Mouse (Mus musculus) cerebellum, postnatal 14 days (tissue): ENCODE results near the gene Apoe.
A peak's percentile ranks its signal among the peaks of the same experiment; 100 is the strongest.

ENCODE experiments used
- DNase-seq, 2 experiments: peaks; one replicate each; pipeline ENCODE4 v3.0.0; 2021; ENCODE audit warnings: mixed read lengths in 2 of 2

The Apoe gene

DNA sequence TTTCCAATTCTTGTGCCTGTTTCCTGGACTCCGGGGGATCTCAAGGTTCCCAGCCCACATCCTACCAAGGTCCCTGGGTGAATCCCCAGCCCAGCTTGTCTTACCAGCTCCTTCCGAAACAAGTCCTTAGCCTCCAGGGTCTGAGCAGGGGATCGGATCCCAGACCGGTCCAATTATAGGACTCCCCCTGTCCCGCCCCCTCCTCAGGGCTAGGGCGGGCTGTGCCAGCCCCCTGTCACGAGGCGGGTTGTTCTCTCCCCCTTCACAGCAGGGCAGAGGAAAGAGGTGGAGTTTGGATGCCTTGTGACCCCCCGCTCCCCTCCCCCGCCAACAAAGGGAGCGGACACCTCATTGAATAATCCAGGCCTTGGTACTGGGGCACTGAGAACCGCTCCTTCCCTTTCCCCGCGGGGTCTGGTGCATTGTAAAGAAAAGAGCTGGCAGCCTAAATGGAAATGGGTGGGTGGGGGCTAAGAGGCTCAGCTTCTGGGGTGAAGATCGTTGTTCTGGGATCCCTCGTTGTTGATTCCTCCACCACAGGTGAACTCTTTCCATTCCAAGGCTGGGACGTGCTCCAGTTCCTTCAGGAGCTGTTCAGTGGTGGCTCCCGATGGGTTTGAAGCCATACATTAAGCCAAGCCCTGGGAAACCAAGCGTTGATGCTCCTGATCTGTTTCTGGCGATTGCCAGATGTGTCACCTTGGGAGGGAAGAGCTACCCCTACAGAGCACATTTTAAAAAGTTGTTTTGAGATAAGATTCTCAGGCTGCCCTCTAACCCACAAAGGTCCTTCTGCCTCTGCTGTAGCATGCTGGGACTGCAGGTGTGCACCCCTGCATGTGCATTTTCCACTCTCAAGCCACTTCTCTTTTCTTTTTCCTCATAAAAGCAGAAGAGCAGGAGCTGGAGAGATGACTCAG is at the start of gene Apoe:
Apoe (minus strand) TSS at position 282 of the 920 bp plus-strand sequence.
- peak; percentile 39 to 44 for DNase-seq

DNA sequence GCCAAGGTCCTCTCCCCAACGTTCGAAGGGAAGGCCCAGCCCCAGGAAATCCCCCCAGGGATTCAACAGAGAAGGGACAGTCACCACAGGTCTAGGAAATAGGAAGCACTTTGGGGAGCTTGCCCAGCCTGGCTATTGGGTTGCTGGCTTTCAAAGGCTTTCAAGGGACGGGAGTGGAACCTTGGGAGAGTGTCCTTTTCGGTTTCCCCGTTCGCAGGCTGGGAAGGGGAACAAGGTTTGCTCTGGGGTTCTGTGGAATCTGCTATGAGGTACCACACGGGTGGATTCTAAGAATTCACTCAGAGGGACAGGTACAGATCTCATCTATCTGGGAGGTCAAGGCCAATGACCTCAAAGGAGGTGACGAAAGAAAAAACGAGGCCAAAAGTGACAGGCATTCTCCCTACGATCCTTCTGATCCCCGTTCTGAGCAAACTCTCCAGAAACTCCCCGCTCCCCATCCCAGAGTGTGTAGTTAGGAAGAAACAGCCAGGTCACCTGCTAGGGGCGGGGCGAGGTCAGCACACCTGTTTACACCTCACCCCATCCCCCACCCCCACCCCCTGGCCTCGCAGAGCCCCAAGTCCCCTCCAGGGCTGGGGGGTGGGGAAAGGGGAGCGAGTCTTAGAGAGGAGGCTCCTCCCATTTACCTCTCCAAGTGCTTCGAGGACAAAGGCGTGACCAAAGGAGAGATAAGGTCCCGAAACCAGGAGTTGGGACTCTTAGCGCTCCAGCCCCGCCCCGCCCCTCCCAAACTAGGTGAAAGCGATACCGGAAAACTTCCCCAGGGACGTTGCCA is 48.6 kb upstream of the Apoe start:
- no peak for DNase-seq

DNA sequence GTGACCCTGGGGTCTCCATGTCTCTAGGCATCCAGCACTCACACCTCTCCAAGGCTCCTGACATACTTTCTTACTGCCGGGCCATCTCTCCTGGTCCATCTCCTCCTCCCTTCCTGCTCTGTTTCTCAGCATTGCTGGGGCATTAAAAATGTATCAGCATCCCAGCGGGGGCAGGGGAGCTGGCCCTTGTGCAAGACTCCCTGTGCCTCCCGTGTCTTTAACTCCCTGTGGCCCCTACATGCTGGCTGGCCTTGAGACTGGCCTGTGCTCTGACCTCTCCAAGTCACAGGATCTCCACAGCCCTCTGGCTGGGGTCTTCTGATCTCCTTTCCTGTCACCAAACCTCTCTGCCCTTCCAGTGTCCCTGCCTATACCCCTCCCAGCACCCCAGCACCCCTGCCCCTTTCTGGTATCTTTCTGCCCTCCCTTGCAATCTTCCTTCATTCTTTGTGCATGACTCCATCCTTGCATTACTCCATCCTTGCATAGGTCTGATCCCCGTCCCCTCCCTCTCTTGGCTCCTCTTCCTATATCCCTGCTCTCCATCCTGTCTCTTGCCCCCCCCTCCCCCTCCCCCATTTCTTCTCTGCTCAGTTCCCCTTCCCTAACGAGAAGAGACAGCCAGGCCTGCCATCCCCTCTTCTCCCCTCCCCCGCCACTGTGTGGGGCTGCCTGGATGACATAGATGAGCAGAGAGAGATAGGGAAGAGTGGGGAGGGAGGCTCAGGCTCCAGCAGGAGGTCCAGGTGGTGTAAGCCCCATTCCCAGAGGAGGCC is 47.6 kb upstream of the Apoe start:
- no peak for DNase-seq

DNA sequence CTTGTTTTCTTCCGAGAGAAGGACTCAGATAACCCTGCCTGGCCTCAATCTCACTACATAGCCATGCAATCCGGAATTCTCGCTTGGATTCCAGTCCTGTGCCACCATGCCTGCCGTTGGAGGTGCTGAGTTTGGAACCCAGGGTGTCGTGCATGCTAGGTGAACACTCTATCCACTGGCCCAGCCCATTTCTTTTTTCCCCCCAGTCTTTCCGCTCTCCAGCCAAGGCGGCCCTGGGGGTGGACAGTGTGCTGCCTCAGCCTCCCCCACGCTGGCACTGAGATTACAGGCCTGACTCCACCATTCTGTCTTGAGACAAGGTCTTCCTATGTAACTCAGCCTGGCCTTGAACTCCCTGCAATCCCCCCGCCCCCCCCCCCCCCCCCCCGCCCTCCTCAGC is 47.0 kb upstream of the Apoe start:
- no peak for DNase-seq

DNA sequence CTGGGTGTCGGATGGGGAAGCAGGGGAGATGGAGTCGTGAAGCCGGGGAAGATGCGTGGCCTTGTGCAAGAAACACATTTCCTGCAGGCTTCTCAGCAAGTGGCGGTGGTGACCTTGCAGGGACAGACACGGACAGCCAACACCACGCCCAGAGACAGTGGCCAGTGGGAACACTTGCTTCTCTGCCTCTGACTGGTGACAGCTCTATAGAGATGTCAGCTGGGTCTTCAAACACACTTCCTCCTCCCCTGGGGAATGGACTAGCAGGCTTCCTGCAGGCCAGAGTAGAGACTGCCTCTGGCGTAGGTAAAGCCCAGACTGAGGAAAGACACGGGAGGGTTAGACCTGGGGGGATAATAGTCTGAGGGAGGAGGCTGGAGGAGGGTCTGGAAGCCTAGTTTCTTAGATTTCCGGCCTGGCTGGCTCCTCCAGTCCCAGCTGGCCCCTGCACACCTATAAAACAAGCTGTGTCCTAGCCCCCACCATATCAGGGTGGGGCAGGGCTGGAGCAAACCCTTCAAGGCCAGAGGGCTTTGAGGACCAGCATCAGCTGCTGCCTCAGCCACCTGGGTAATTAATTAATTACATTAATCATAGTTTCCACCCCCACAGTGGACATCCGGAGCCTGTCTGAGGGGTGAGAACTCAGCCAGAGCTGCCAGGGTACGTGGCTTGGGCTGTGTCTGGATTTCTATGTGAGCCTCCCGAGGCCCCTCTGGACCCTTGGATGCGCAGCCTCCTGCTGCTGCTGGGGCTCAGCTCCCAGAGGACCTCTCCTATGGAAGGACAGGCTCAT is 45.8 kb upstream of the Apoe start:
- DNase-seq = no peak

DNA sequence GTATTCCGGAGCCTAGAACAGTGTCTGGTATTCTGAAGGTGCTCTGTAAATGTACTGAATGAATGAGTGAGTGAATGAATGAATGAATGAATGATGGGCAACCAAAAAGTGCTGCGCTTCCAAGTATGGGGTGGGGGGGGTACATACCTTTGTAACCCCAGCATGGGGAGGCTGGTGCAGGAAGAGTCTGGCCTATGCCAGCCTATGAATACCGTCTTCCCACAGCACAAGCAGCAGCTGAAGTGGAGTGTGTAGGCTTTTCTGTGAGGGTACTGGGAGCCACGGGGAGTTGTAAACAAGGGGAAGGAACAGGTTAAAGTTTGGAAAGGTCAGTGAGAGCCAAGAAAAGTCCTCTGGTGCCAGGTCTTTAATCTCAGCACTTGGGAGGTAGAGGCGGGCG is 44.8 kb upstream of the Apoe start:
- DNase-seq = no peak

DNA sequence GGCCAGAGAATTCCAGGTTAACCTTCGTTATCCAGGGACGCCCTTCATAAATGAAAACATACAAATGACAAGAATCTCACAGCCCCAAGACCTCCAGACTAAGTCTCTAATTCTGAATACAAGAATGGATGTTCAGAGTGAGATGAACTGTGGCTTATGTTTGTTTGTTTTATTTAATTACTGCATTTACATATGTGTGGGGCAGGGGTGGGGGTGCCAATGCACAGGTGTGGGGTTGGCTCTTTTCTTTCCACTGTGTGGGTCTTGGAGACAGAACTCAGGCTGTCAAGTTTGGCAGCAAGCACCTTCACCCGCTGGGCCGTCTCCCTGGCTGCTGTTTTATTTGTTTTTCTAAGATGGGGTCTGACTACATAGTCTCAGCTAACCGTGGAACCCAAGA is 43.5 kb upstream of the Apoe start:
- DNase-seq = no peak

DNA sequence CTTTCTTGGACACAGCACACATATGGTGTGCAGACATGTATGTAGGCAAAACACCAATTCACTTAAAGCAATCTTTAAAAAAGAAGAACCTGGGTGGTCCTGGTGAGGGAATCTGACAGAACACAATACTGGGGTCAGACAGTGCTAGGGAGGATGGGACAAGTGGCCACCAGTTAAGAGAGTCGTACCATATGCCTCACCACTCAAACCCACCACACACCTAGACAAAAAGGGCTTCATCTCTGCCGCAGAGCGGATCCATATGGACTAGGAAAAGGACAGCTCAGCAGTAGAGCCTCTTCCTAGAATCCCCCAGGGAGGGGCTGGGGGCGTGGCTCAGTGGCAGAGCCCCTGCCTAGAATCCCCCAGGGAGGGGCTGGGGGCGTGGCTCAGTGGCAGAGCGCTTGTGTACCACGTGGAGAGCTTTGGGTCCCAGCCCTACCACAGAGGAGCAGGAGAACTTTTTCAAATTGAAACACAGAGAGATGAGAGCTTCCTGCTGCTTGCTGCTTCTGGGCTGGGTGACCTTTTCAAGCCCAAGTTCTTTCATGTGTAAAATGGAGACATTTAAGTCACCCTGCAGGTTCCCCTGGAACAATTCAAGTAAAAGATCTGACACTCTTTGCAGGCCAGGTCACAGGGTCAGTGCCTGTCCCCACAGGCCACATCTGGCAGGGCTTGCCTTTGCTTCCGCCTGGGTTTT is 42.5 kb upstream of the Apoe start:
- DNase-seq = no peak

DNA sequence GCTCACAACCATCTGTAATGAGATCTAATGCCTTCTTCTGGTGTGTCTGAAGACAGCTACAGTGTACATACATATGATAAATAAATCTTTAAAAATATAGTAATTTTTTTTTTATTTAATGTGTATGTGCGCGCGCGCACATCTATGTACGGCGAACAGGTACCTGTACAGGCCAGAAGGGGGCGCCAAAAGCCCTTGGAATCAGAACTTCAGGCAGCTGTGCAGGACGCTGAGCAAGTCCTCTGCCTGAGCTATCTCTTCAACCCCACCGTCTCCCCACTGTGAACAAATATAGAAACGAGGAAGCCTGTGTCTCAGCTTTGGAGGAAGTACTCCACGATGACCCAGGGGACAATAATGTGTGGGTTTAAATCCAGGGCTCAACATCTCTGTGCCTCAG is 41.3 kb upstream of the Apoe start:
- DNase-seq = no peak

DNA sequence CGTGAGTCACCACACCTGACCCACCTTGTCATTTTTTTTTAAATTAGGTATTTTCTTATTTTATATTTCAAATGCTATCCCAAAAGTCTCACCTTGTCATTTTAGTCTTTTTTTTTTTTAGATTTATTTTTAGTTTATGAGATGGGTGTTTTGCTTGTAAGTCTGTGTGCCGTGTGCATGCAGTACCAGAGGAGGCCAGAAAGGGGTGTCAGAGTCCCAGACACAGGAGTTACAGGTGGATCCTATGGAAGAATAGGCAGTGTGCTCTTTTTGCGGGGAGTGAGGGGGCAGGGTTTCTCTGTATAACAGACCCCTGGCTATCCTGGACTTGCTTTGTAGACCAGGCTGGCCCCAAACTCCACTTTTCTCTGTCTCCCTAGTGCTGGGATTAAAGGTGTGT is 39.8 kb upstream of the Apoe start:
- DNase-seq = no peak

DNA sequence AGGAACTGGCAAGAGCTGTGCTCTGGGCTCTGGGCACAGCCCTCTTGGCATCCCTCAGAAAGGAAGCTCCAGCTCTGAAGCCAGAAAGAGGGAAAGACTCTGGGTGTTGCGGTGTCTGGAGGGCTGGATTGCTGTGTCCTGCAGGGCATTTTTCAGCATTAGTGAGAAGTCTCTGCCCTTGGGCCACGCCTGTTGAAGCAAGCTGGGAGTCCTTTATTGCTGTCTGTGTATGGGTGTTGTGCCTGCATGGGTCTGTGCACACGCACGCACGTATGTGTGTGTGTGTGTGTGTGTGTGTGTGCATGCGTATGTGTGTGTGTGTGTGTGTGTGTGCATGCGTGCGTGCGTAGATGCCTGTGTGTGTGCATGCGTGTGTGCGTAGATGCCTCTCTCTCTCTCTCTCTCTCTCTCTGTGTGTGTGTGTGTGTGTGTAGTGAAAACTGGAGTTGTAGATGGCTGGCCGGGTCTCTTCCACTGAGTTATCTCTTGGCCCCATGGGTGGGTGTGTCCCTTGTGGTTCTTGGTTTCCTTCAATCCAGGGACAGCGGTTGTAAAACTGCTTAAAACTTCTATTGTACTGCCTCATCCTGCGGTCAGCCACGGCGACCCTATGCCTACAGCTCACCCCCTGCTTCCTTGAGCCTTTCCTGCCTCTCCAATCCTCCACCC is 37.5 kb upstream of the Apoe start:
- no peak for DNase-seq

DNA sequence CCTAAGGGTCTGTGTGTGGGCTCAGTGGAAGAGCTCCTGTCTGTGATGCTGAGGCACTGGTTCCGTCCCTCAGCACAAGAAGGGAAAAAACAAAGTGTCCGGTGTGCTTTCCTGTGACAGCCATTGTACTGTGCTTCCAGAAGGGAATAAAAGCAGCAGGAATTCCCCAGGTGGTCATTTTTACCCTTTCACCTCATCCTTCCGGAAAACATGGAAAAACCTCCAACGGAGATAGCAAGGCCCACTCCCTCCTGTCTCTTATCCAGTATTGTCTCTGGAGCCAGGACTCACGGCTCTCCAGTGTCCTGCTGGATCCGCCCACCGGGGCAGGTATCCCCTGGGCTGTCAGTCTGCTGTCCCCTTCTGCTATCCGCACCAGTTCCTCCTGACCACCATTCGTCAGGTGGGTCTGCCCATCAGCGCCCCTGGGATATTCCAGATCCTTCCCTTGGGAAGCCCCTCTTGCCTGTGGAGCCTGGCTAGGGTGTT is 35.2 kb upstream of the Apoe start:
- no peak for DNase-seq

DNA sequence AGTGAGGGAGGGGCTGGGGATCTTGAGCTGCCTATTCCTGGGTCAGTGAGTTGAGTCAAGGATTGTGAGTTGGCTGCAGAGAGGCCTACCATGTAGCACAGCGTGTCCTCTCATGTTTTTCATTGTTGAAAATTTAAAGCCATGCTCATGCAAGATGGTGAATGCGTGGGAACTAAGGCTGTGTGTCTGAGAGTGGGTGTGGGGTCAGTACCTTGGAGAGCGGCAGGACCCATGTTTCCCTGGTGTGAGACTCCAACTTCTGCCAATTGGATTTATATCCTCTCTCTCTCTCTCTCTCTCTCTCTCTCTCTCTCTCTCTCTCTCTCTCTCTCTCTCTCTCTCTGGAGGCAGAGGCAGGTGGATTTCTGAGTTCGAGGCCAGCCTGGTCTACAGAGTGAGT is 27.6 kb upstream of the Apoe start:
- no peak for DNase-seq

DNA sequence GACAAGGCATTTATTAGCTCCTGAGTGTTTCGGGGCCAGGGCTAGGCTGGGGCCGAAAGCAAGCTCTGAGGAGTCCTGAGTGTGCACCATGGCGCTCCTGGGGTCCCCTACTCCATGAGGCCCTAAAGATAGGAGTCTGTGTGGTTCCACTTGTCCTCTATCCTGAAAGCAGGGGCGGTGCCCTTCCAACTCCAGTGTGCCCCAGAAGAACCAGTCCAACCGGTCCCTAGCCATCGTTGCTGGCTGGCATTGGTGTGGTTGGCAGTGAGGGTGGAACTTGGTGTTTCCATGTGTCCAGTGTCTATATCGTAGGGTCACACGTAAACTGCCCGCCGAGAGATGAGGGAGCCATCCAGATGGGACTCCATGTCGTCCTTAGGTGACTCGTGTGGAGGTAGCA is 25.2 kb upstream of the Apoe start:
- no peak for DNase-seq

DNA sequence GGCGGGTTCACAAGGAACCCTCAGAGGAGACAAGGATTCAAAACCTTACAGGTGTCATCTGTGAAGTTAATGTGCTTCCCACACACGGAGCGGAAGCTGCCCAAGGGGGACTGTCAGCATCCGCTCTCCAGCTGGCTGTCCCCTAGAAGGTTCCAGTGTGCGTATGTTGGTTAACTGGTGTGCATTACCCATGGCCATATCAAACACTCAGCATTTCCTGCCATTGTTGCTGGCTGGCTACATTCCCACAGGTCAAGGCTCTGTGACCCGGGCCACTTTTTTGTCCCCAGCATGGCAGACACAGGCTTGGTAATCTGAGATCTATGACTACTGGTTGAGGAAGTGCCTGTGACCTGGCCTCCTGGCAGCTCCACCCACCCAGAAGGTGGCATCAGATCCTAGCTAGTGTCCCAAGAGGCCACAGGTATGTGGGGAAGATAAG is 23.8 kb upstream of the Apoe start:
- DNase-seq = no peak

DNA sequence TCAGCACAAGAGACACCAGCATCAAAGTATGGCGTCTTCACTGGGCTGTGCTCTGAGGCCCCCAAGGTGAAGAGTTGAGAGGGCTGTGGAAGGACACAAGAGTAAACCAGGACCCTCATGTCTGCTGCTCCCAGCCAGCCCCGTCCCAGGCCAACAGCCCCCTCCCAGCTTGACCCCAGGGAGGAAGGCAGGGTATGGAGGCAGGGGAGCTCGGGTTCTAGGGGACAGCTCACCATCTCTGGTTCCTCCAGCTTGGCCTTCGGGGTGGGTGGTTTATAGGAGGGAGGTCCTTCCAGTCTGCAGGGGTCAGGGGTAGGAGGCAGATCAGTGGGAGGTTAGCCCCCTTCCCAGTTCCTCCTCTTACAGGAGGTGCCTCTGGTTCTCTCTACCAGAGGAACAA is 20.2 kb upstream of the Apoe start:
- no peak for DNase-seq

DNA sequence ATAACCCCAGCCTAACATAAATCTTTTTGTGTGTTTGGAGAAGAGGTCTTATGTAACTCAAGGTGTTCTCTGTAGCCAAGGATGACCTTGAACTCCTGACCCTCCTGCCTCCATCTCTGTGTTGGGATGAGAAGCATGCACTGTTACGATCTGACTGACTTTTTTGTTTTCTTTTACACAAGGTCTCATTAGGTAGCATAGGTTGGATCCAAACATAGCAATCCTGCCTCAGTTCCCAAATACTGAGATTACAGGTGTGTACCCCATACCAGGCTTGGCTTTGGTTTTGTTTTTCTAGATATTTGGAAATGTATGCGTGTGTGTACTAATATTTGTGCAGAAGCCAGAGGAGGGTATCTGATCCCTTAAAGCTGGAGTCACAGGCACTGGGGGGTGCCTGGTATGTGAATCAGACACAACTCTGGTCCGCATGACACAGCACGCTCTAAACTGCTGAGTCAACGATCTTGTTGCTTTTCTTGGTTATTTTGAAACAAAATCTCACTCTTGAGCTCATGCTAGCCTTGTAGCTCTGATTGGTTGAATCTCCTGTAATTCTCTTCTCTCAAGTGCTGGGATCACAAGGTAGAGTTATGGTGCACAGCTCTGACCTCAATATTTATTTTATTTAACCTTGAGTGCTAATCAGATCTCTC is 19.4 kb upstream of the Apoe start:
- no peak for DNase-seq

DNA sequence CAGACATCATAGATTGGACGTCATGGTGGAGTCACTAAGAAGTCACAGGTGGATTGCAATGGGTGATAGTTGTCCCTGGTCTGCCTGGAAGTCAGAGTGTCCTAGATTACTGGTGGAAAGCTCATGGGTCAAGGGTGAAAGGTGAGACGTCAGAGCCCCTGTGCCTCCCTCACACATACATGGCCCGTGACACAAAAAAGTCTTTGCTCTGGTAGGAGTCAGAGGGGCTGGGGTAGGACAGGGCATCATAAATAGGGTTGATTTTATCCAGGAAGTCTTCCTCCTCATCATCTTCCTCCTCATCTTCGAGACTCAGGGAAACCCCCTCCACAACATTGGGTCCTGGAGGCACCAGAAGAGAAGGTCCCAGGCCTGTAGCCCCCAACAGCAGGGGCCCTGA is 18.4 kb upstream of the Apoe start:
- no peak for DNase-seq

DNA sequence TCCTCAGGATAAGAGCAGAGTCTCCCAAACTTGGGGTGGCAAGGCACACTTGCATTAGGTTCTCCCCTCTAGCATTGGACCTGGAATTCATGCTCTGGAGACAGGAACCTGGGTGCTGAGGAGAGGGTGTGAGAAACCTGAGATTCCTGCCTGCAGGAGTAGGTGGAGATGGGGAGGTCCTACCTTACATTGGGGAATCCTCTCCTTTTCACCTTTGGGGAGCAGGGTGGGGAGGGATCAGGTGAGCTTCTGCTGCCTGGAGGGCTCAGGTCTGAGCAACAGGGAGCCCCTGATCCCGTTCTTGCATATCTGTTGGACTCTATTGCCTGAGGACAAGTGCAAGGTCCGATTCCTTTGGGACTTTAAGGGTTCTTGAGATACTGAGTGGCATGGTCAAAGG is 17.8 kb upstream of the Apoe start:
- DNase-seq = no peak

DNA sequence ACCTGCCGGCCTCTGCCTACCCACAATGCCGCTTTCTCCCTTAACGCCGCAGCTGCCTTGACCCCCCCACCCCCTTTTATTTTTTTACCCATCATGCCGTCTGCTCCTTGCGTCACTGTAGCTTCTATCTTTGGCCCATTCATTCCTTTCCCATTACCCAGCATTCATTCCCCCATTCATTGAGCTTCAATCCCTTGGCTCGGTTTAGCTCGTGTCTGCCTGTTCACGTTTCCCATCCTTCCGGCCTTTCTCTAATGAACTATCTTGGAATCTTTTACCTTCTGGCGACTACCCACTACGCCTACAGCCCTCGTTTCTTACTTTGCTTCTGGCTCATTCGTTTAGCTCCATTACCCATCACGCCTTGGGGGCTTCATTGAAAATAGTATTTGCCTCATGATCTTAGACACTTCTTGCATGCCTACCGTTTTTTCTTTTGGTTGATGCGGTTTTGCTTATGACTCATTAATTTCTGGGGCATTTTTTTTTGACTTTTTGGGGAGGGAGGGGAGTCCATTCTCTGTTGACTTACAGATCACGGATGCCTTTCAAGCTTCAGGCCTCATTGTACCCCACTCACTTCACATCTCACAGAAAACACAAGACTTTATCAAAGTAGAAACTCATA is 17.2 kb upstream of the Apoe start:
- no peak for DNase-seq
